7 mouse cellular contexts compared by ENCODE assay signal in the genomic region with DNA sequence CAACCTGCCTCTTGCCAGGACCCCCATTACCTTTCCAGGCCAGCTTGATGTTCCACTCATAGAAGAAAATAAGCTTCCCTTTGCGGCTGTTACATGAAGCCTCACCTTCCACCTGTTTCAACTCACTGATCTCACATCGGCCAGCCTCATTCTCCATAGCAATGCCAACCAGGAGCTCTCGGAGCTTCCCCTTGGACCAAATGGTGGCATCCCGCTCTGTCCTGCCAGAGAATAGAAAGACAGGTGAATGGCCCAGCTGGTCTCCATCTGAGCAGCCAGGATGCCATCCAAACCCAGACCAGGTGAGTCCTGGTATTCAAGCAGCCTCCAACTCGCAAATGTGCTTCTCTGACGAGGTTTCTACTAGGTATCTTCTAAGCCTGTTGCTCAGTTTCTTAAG. TPM values are rescaled to one million over a fixed set of nuclear protein-coding genes. Genes with fewer than 3 reads are reported as not detected.
DNase-seq lines count a peak whose midpoint lies in the region; ATAC-seq lines count a peak whose summit lies in the region.

No protein-coding gene starts in this region.

- peak; percentile 68 to 70 for DNase-seq in cerebellum, postnatal 25 days
- no peak for DNase-seq in T-cell, adult 2 months (ENCODE audit: low spot score)
- no peak for DNase-seq in c-Kit-positive CD71-positive TER-119-positive erythroid progenitor cells, embryonic 14.5 days (ENCODE audit: low spot score)

- H3K36me3 ChIP-seq in megakaryocyte, embryonic 14.5 days (replicated peaks; ENCODE audit: low read length): peaks cover 49% of the 10 kb centered on the region
- H3K36me3 ChIP-seq in hindbrain, embryonic 16.5 days (ENCODE audit: control insufficient read depth, insufficient read depth, low read length): peaks cover 16% of the 10 kb centered on the region
- peaks cover 34% of the 10 kb centered on the region for H3K36me3 ChIP-seq in midbrain, embryonic 13.5 days

- peak overlapping the region; percentile 93 for H3K27ac ChIP-seq in hindbrain, embryonic 16.5 days (ENCODE audit: low read depth, low read length)
- H3K27ac ChIP-seq in midbrain, embryonic 13.5 days: peak overlapping the region; percentile 96

- H3K9ac ChIP-seq in hindbrain, embryonic 16.5 days (ENCODE audit: low read depth, low read length): peak overlapping the region; percentile 86
- H3K9ac ChIP-seq in midbrain, embryonic 13.5 days (replicated peaks): peak overlapping the region; percentile 91

- no peaks in the 10 kb centered on the region for H3K9me3 ChIP-seq in megakaryocyte, embryonic 14.5 days
- no peaks in the 10 kb centered on the region for H3K9me3 ChIP-seq in hindbrain, embryonic 16.5 days (ENCODE audit: control insufficient read depth, low read length)
- no peaks in the 10 kb centered on the region for H3K9me3 ChIP-seq in midbrain, embryonic 13.5 days

- WGBS in hindbrain, embryonic 16.5 days: 40% methylated on average over 6 of the region's 6 CpGs
- 48% methylated on average over 6 of the region's 6 CpGs for WGBS in midbrain, embryonic 13.5 days

- H3K4me1 ChIP-seq in megakaryocyte, embryonic 14.5 days: peaks cover 27% of the 10 kb centered on the region
- H3K4me1 ChIP-seq in hindbrain, embryonic 16.5 days (ENCODE audit: control insufficient read depth, insufficient read depth, low read depth, low read length): peaks cover 20% of the 10 kb centered on the region
- peaks cover 32% of the 10 kb centered on the region for H3K4me1 ChIP-seq in midbrain, embryonic 13.5 days (replicated peaks)

- ATAC-seq in megakaryocyte, adult 5-6 weeks (ENCODE audit: poor library complexity, severe bottlenecking): no peak
- no peak for ATAC-seq in hindbrain, embryonic 16.5 days
- ATAC-seq in midbrain, embryonic 13.5 days: no peak

- peak overlapping the region; percentile 100 for H3K4me3 ChIP-seq in megakaryocyte, embryonic 14.5 days (replicated peaks)
- peak overlapping the region; percentile 76 for H3K4me3 ChIP-seq in hindbrain, embryonic 16.5 days (ENCODE audit: low read length)
- peak overlapping the region; percentile 76 for H3K4me3 ChIP-seq in midbrain, embryonic 13.5 days (replicated peaks)

- peaks cover 1% of the 10 kb centered on the region for H3K27me3 ChIP-seq in megakaryocyte, embryonic 14.5 days (replicated peaks)
- no peaks in the 10 kb centered on the region for H3K27me3 ChIP-seq in hindbrain, embryonic 16.5 days (replicated peaks; ENCODE audit: control insufficient read depth, insufficient read depth, low read length)
- H3K27me3 ChIP-seq in midbrain, embryonic 13.5 days: no peaks in the 10 kb centered on the region

- peak overlapping the region; percentile 87 for H3K4me2 ChIP-seq in hindbrain, embryonic 16.5 days (ENCODE audit: low read length)
- peak overlapping the region; percentile 88 for H3K4me2 ChIP-seq in midbrain, embryonic 13.5 days (replicated peaks)

RNA-seq across cellular contexts. Expression of a gene that starts 1.2 kb away (rescaled TPM):
- 2.8 and 28.4 TPM in 2 replicates for polyA plus RNA-seq in megakaryocyte, embryonic 14.5 days (2012; ENCODE audit: insufficient read depth, low replicate concordance)
- 34.0 and 38.8 TPM in 2 replicates for total RNA-seq in megakaryocyte, adult 5-6 weeks (2015)
- total RNA-seq in megakaryocyte, adult 5-6 weeks (2017): 24.6 and 32.3 TPM in 2 replicates
- polyA plus RNA-seq in hindbrain, embryonic 16.5 days (2015; fragmentation: Nextera tagmentation; extraction: Ambion mirVana): 89.2 and 107 TPM in 2 replicates
- 142 and 144 TPM in 2 replicates for polyA plus RNA-seq in midbrain, embryonic 13.5 days (2015; fragmentation: Nextera tagmentation; extraction: Ambion mirVana)

RNA-seq across cellular contexts. Expression of a gene that starts 24.3 kb away (rescaled TPM):
- not detected in 2 replicates for polyA plus RNA-seq in megakaryocyte, embryonic 14.5 days (2012; ENCODE audit: insufficient read depth, low replicate concordance)
- total RNA-seq in megakaryocyte, adult 5-6 weeks (2015): not detected in 2 replicates
- total RNA-seq in megakaryocyte, adult 5-6 weeks (2017): not detected in 2 replicates
- not detected in 2 replicates for polyA plus RNA-seq in hindbrain, embryonic 16.5 days (2015; fragmentation: Nextera tagmentation; extraction: Ambion mirVana)
- 0.16 TPM in 1 of 2 replicates, not detected in the other for polyA plus RNA-seq in midbrain, embryonic 13.5 days (2015; fragmentation: Nextera tagmentation; extraction: Ambion mirVana)

Comparison
In these comparisons a context has a peak if more than half of its experiments do, and no peak if none do; other contexts are left out.
1. DNase-seq: peak in cerebellum, postnatal 25 days (2 of 2); none in T-cell, adult 2 months (single experiment) and c-Kit-positive CD71-positive TER-119-positive erythroid progenitor cells, embryonic 14.5 days (single experiment).
2. Peak in every context shown above with its lines, with median percentiles within 50 percentile points of each other: H3K4me3 ChIP-seq.